ENCODE assay signal across 28 mouse cellular contexts in the genomic region with DNA sequence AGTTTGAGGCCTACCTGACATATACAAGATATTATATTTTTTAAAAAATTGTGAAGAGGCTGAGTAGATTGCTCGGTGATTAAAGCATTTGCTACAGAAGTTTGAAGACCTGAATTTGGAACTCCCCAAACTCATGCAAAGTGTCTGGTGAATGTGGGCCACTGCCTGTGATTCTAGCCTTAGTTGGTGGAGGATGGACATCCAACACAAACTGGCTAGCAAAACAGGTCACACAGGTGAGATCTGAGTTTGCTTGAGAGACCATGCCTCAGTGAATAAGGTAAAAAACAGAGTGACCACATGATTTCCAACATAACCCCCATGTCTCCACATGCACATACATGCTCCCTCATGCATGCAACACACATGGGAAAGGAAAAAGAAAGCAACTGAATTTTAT.
"Had no signal": no experiment of that assay in that cellular context is flagged by ENCODE, and none has a peak within 500 bp of the region (broad histone marks: within the 10 kb centered on the region; RNA-seq: fewer than 3 reads in every experiment).

No protein-coding gene starts in this region.

- H3K9me3 ChIP-seq: embryonic facial prominence, embryonic 10.5 days; embryonic facial prominence, embryonic 12.5 days; embryonic facial prominence, embryonic 13.5 days; embryonic facial prominence, embryonic 15.5 days; forebrain, embryonic 10.5 days; forebrain, embryonic 12.5 days; forebrain, embryonic 13.5 days; forebrain, embryonic 15.5 days had no signal

- H3K27me3 ChIP-seq: embryonic facial prominence, embryonic 12.5 days; embryonic facial prominence, embryonic 13.5 days; embryonic facial prominence, embryonic 15.5 days; forebrain, embryonic 12.5 days; forebrain, embryonic 13.5 days; forebrain, embryonic 15.5 days had no signal

- H3K27ac ChIP-seq: embryonic facial prominence, embryonic 10.5 days; embryonic facial prominence, embryonic 12.5 days; embryonic facial prominence, embryonic 13.5 days; embryonic facial prominence, embryonic 15.5 days; forebrain, embryonic 10.5 days; forebrain, embryonic 12.5 days; forebrain, embryonic 13.5 days; forebrain, embryonic 15.5 days; gastrocnemius, adult 2 months; heart, adult 2 months had no signal

- DNase-seq: cerebellum, adult 2 months; cerebellum, adult 8-10 months; cerebellum, adult 9-10 months; cerebellum, adult 9-11 months; cerebellum, postnatal 10 days; cerebellum, postnatal 14 days; cerebellum, postnatal 25 days; cerebellum, postnatal 36 days; embryo, embryonic 11 days; forebrain, postnatal 0 days; gastrocnemius, adult 2 months; gastrocnemius, postnatal 10 days; gastrocnemius, postnatal 14 days; gastrocnemius, postnatal 25 days; gastrocnemius, postnatal 36 days; heart, adult 18-20 months; heart, adult 2 months had no signal

- H3K36me3 ChIP-seq: embryonic facial prominence, embryonic 10.5 days; embryonic facial prominence, embryonic 12.5 days; embryonic facial prominence, embryonic 13.5 days; embryonic facial prominence, embryonic 15.5 days; forebrain, embryonic 10.5 days; forebrain, embryonic 12.5 days; forebrain, embryonic 15.5 days had no signal

- H3K9ac ChIP-seq: embryonic facial prominence, embryonic 12.5 days; embryonic facial prominence, embryonic 13.5 days; embryonic facial prominence, embryonic 15.5 days; forebrain, embryonic 12.5 days; forebrain, embryonic 13.5 days; forebrain, embryonic 15.5 days; forebrain, postnatal 0 days had no signal

- ATAC-seq: forebrain, embryonic 13.5 days; forebrain, embryonic 14.5 days; forebrain, embryonic 15.5 days; forebrain, embryonic 16.5 days; forebrain, postnatal 0 days had no signal

- H3K4me3 ChIP-seq: embryonic facial prominence, embryonic 10.5 days; embryonic facial prominence, embryonic 12.5 days; embryonic facial prominence, embryonic 13.5 days; embryonic facial prominence, embryonic 15.5 days; erythroblast, embryonic 14.5 days; forebrain, embryonic 10.5 days; forebrain, embryonic 12.5 days; forebrain, embryonic 13.5 days; forebrain, embryonic 15.5 days; gastrocnemius, adult 2 months; heart, adult 2 months had no signal

- H3K4me1 ChIP-seq: embryonic facial prominence, embryonic 12.5 days; embryonic facial prominence, embryonic 13.5 days; embryonic facial prominence, embryonic 15.5 days had no signal

- H3K4me2 ChIP-seq: embryonic facial prominence, embryonic 12.5 days; embryonic facial prominence, embryonic 13.5 days; embryonic facial prominence, embryonic 15.5 days; forebrain, embryonic 12.5 days; forebrain, embryonic 13.5 days; forebrain, embryonic 15.5 days had no signal
